Mouse (Mus musculus): ENCODE data around the gene Adarb1.

Adarb1 gene

DNA sequence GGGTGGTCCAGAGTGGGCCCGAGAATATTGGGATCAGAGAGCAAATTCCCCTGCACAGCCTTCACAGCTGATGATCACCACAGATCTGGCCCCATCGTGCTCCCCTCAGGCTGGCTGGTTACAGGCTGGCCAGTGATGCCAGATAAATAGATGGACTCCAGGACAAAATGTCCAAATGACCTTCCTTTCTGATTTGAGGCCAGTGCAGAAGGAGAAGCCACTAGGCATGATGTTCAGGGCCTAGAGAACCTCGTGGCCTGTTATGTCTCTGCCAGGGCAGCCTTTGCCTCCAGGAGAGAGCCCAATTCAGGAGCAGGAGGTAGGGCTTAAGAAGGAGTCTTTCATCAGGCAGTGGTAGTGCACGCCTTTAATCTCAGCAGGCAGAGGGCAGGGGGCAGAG, 17.3 kb upstream of the Adarb1 start:
- no peak for DNase-seq (ENCODE audit: low spot score)

DNA sequence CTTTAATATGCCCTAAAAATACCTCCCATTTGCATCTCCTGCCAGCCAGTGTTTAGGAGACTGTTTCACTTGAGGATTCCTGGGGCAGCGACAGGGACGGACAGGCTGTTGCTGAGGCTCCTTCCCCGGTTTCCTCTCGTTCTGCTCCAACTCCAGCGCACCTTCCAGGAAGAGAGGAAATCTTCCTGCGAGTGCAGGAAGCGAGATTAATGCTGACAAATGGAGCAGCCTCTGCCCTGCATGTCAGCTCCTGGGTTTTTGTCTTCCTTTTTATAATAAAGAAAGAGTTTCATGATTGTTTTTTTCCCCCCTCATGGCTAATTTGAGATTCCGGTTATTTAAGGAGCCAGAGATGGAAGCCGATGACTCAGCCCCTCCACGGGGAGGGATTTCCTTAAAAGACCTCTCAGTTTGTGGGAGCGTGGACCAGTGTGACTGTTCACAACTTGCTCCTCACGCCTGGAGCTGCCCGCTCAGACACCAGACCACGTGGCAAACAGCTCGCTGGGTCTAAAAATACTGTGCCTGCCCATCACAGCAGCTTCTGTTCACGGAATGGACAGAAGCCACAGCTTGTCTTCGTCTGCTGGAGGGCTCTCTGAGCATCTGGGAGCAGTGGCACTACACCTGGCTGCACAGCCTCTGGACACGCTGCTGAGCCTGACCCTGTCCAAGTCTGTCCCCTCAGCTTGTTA, 16.5 kb upstream of the Adarb1 start:
- peak; percentile 42 for DNase-seq (ENCODE audit: low spot score)

DNA sequence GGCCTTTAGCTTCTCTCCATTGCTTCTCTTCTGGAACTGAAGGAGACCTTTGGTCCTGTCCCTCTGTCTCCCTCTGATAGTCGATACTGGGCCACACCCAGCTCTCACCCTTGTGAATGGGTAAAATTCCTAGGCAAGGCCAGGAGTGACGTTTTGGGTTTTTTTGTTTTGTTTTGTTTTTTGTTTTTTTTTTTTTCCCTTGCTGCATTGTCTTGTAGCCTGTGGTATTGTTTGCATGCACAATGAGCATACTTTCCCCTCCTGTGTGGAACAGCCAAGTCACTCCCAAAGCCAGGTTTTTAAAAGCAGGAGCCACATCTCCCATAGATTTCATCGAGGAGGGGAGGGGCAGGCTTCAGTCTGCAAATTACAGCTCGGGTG, 16.0 kb upstream of the Adarb1 start:
- no peak for DNase-seq (ENCODE audit: low spot score)

DNA sequence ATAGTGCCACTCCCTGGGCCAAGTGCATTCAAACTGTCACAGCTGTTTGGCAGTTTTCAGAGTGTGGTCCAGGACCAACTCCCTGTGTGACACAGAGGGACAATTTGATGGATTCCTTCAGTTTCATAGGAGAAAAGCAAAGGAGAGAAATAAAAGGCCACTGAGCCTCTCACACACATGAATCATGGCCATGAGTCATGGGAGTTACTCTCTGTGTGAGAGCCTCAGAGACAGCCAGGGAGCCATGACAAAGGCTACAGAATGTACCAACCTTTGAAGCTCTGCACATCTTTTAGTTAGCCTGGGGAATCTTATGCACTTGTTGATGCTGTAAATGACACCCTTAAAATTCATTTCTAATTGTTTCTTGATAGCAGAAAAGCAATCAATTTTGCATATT, 12.7 kb upstream of the Adarb1 start:
- no peak for DNase-seq (ENCODE audit: low spot score)

DNA sequence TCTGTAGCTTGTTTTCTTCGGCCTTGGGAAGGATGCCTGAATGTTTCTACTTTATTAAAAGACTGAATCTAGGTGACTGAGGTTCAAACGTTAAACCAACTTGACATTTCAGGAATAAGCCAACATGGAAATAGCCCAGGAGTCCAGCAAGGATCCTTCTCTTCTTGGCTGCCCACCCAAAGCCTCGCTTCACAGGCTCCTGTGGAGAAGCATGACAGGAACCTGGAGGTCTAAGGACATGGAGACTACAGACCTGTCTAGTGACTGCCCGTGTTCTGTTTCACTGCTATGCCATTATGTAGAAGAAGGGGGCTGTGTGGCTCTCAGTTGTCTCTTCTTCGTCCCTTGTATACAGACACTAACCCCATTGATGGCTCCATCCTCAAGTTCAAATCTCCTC, 11.9 kb upstream of the Adarb1 start:
- DNase-seq (ENCODE audit: low spot score), result no peak

DNA sequence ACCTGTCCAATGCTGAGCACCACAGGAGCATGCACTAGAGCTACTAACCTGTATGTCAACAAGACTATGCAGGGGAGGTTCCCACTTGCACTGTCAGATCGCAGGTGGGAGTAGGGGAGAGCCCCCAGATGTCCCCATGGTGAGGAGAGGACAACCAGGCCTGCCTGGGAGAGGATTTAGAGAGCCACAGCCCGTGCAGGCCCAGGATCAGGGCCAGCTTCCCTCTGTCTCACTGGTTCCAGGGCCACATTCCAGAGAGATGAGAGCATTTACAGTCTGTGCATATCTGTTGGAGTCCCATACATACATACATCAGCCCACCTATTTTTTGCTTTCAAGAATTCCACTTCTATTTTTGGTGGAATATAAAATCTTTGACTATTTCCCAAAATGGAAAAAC, 9.5 kb upstream of the Adarb1 start:
- DNase-seq (ENCODE audit: low spot score), result no peak

DNA sequence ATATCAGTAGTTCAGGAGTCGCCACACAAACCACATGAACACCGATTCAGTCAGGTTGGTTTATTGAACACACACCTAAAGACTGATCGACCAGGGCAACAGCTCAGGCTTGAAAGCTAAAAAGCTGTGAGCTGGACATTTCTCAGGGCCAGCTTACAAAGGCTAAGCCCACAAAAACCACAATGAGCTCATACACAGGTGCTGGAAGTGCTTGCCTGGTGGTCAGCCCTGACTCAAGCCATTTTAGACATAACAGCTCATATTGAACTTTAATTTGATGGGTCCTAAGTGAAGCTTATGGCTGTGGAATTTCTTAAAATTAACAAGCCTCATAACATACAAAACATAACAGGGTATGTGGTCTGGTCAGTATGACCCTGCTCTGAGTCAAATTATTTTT, 2.1 kb upstream of the Adarb1 start:
- DNase-seq (ENCODE audit: low spot score), result no peak

DNA sequence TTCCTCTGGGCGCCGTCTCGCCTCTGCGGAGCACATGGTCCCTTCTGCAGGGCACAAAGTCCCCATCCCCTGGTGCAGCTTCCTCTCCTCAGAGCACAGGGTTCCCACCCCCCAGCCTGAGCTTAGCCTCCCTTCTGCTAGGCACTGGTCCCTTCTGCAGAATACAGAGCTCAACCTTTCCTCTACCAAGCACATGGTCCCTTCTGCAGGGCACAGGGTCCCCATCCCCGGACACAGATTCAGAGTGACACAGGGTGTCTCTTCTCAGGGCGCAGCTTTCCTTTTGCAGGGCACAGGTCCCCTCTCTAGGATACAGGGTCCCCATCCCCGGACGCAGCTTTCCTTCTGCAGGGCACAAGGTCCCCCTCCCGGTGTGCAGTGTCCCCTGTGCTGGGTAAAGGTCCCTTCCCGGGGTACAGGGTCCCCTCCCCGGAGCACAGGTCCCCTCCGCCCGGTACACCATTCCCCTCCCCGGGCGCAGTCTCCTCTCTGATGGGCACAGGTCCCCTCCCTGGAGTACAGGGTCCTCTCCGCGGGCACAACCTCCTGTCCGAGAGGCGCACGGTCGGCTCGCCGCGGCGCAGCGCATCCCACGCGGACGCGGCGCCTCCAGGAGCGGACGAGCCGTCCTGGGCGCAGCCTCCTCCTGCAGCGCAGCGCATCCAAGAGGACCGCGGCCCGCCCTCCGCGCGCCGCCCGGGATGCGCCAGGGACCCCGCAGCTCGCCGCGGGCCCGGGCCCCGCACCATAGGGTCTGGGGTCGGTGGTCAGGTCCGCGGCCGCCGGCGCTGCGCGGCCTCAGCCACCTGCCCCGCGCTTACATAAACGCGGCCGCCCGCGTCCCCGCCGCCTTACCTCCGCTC, 599 bp downstream of the Adarb1 start:
- no peak for DNase-seq (ENCODE audit: low spot score)

DNA sequence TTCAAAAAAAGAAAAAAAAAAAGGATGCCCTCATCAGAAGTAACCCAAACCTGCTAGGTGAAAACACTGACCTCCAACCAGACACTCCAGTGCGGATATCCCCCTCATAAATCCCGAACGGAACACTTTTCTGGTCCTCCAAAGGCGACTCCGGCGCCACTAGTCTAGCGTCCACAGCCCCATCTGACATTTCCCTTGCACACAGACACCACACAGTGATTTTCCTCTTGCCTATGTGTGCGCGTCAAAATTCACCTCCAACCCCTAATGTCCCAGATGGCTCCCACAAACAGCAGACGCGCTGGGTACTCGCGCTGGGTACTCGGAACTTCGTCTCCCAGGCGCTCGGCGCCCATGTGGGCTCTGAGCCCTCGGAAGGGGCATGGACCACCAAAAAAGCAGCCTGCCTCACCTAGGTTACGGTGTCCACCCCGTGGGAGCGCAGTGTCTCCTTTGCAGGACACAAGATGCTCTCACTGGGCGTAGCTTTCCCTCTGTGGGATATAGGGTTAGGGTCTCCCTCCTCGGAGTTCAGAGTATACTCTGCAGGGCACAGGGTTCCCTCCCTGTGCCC, 1.3 kb downstream of the Adarb1 start:
- no peak for DNase-seq (ENCODE audit: low spot score)

DNA sequence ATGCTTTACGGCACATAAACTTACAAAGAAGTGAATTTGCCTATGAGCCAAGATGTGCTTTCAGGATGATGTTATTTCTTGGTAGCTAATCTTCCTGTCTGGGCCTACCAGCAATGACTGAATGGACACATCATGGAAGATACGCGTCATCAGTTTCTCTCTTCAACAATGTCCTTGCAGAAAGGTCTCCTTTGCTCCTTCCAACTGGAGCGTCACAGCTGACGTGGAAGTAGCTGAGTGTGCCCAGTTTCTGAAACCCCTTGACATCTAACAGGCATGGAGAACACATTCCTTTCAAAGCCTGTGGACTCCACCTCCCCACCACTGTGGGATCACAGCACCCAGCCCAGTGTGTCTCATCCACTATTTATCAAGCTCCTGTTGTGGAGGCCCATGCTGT, 2.2 kb downstream of the Adarb1 start:
- no peak for DNase-seq (ENCODE audit: low spot score)

DNA sequence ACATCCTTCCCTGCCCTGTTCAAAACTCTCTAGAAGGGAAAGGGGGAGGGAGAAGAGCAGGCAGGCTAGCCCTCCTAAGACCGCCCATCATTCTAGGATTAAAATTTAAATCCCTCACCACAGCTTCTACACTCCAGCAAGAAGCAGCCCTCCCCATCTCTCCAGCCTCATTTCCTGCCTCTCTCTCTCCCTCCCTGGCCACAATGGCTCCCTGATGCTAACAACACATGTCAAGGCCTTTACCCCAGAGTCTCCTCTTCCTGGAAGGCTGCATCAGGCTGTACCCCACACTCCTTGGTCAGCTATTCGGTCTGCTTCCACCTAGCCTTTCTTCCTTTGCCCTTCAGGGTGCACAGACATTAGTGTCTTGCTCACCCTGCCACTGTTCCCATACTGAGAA, 4.3 kb downstream of the Adarb1 start:
- no peak for DNase-seq (ENCODE audit: low spot score)

DNA sequence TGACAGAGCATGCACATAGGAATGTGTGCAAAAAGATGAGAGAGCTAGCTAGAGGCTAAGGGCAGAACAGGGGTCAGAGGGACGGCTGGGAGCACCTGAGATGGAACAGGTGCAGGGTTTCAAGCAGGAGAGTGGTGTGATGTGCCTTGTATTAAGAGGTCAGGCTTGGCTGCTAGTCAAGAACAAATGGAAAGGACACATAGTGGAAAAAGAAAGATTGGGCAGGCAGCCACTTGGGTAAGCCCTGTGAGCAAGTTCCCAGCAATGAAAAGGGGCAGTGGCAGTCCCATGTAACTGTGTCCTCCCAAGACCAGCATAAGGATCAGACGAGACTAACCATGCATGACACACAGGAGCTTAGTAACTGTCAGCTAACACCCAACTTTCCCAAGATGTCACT, 8.9 kb downstream of the Adarb1 start:
- no peak for DNase-seq (ENCODE audit: low spot score)

DNA sequence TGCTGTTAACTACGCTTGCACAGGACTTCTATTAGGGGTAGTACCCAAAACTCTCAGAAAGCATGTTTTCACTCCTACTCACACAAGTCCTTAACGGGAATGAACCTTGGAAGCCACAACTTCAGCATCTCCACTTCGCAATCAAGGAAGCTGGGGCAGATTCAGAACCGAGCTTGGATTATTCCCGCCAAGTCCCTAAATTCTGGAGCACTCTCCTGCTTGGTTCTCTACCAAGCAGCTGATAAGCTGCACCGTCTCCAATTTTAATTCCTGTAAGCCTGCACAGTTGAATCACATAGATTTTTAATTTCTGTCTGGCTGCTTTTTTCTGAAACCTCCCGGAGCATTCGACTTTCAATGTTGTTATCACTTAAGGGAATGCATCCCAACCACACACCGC, 9.8 kb downstream of the Adarb1 start:
- DNase-seq (ENCODE audit: low spot score), result no peak

DNA sequence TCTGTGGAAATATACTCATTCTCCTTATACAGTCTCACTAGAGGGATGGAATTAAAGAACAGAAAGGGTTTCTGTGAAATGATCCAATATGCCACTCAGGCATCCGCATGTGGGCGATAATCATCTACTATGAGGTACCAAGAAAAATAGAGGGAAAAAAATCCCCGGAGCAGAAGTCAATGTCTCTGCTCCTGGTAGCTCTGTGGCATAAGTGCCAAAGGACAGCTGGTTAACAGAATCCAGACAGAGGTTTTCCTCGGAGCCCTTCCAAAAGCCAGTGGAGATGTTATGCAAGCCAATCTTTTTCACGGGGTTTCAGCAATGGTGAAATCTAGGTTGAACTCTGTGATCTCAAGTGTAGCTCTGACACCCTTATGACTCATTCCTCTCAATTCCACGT, 11.6 kb downstream of the Adarb1 start:
- no peak for DNase-seq (ENCODE audit: low spot score)

DNA sequence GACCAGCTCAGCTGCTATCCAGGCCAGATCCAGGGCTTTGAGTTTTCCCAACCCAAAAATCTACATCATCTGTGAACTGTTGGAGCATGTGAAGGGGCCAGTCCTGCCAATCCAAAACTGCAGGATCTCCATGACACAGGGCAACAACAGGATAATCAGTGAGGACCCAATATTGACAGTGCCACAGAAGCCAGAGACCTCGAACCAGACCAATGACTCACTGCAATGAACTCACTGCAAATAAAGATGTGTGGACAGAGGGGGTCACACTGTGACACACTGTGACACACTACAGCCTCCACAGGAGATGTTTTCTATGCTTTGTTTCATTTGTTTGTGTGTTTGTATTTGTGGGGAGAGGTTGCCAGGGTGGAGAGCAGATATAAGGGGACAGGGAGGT, 15.6 kb downstream of the Adarb1 start:
- no peak for DNase-seq (ENCODE audit: low spot score)

DNA sequence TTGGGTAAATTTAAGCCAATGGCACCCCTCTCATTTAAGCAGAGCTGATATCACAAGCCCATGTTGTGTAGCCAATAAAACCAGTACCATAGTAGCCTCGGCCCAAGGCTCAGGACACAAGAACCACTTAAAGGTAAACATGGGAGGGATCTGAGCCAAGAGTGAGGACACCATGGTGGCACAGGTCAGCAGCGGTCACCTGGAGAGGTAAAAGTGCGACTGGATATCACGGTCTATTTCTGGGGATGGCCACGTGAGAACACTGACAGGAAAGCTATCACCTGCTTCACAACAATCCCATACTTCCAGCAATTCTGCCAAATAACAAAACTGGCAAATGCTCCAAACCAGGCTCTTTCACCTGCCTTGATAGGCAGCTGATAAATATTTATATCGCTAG, 17.0 kb downstream of the Adarb1 start:
- no peak for DNase-seq (ENCODE audit: low spot score)

DNA sequence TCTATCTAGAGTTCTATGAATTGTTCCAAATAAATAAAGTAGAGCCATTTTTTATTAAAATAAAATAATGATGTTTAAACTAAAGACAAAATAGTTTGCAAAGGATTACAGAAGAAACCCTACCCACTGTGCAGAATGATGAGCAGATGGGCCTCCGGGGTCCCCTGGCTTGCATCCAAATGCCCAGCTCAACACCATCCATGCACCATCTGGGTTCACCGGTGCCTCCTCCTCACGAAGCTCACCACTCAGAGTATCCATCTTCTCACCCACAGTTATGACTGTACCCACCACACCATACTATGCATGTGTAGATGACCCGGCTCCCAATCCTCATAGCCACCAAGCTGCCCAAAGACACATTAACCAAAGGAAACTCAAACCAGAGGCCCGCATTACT, 18.1 kb downstream of the Adarb1 start:
- DNase-seq (ENCODE audit: low spot score), result no peak

DNA sequence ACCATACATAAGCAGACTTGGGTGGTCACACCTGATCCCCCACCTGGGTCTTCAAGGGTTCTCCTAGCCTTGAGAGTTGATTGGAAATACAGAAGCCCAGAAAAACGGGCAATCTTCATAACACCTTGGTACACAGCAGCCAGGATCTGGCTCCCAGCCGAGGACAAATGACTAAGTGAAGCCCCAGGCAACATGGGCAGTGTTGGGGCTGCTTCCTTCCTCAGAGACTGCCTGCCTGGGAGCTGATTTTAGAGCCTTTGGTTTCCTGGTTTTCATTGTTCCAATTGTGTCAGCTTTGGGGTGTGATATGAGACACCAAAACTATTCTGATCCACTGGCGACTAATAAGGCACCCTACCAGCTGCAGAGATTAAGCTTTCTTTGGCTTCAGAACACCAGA, 20.0 kb downstream of the Adarb1 start:
- DNase-seq (ENCODE audit: low spot score), result no peak

DNA sequence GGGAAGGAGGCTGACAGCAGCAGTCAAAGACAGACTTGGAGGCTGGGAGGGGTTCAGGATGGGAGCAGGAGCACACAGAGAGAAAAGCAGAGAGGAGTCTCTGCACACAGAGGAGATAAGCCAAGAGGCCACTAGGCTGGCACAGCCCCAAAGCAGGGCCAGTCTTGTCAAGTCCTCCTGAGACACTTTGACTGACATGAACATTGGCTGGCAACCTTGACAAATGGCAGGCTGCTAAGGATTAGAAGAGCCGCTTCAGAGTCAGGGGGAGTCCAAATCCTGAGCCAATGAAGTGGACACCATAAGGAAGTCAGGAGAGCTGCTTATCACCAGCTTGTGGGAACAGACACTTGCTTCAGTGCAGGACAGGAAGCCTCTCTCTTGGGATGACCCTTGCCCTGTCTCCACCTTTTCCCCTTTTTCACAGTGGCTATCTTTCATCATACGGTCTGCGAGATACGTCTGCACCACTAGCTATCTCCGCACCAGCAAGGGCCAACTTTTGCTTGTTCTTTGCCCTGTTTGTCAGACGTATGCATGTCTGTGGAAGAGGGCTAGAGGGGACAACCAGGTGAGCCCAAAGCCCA, 20.9 kb downstream of the Adarb1 start:
- DNase-seq (ENCODE audit: low spot score), result no peak

DNA sequence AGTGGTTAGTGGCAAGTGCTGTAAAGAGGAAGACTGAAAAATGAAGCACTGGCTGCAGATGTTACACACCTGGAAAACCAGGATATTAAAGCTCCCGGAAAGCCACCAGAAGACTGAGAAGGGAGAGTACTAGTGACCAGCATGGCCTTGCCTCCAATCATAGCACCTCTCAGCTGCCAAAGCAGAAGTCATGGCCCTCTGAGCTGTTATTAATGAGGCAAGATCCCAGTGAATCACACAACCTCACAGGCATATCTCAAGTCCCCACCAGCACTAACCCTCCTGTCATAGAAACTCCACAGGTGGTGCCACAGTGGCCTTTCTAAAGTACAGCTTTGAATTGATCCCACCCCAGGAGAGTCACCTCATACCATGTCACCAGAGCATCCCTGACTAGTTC, 22.1 kb downstream of the Adarb1 start:
- no peak for DNase-seq (ENCODE audit: low spot score)

DNA sequence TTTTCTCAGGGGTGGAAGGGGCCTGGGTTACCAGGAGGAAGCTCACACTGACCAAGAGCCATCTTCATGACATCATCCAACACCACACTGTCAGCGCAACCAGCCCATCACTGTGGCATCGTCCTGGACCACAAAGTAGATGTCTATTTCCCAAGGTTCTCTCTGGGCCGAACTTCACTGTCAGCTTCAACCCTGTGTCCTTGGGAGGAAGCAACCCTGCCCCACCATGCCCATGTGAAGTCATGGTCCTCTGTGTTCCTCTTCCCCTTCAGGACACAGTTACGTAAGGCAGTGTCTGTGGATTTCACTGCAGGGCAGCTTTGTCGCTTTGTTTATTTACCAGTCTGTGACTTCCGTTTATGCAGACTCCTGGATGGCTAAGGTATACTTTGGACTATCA, 27.0 kb downstream of the Adarb1 start:
- no peak for DNase-seq (ENCODE audit: low spot score)

DNA sequence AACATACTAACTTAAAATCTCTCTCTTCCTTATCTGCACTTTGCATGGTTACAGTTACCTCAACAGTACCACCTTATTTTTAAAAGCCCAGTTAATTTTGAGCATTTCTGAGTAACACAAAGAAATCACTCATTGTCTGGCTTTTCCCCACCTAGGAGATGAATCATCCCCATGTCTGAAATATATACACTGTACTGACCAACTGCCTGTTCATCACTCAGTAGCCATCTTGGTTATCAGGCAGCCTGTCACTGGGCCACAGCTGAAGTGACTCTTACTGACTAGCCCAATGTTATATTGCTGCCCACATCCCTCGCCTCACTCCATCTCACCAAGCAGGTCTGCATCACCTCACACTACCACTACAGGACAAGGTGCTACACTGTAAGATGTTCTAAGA, 30.5 kb downstream of the Adarb1 start:
- no peak for DNase-seq (ENCODE audit: low spot score)

DNA sequence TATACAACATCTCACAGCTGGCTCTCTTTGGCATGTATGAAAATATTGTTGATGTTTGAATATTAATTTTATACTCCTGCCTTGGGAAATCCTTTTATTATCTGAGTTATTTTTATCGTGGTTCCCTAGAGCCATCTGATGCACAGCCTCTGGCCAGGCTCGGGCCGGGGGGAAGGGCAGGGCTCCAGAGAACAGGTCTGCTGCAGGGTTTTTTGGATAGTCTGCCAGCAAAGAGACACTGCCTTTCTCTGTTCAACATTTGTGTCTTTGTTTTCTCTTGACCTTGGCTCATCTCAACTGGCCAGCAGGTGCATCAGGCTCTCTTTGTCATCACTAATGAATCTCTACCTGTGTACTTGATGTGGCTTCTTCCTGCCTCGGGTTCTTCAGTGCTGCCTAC, 32.3 kb downstream of the Adarb1 start:
- no peak for DNase-seq (ENCODE audit: low spot score)
